Mouse (Mus musculus) heart, postnatal 0 days (tissue): ENCODE measurements around the gene L3mbtl3. TPM values are rescaled to one million over a fixed set of nuclear protein-coding genes. Genes with fewer than 3 reads are reported as not detected.

Experiments
- ATAC-seq: fragments of 200-750 bp; cut with Nextera tagmentation; 2 replicates; pipeline ENCODE4 v1.8.0; 2017; ENCODE audit warnings: low read depth, moderate number of reproducible peaks, moderate library complexity; ENCODE audit not compliant: insufficient read depth
- DNase-seq: peaks from one replicate; pipeline ENCODE4 v3.0.0-alpha.2; 2016; ENCODE audit warnings: low spot score
- H3K27ac ChIP-seq: fragments of 300-500 bp; sonication (generic); 2 replicates; pipeline ENCODE4 v1.5.1; 2014; ENCODE audit warnings: low read depth, mild to moderate bottlenecking
- H3K27me3 ChIP-seq: fragments of 300-500 bp; sonication (generic); 2 replicates; pipeline ENCODE4 v1.6.1; 2014; ENCODE audit warnings: low read length, mixed read lengths; ENCODE audit not compliant: control insufficient read depth, insufficient read depth
- H3K36me3 ChIP-seq: fragments of 300-500 bp; sonication (generic); replicated peaks from 2 replicates; pipeline ENCODE4 v1.6.1; 2014; ENCODE audit warnings: low read length, mixed read lengths; ENCODE audit not compliant: control insufficient read depth, insufficient read depth
- H3K4me1 ChIP-seq: fragments of 300-500 bp; sonication (generic); 2 replicates; pipeline ENCODE4 v1.6.1; 2014; ENCODE audit warnings: antibody characterized with exemption; ENCODE audit not compliant: control insufficient read depth, insufficient read depth
- H3K4me2 ChIP-seq: fragments of 300-500 bp; sonication (generic); 2 replicates; pipeline ENCODE4 v1.6.1; 2014; ENCODE audit warnings: low read depth, mild to moderate bottlenecking, low read length, moderate library complexity
- H3K4me3 ChIP-seq: fragments of 300-500 bp; sonication (generic); 2 replicates; pipeline ENCODE4 v1.5.1; 2014; ENCODE audit warnings: low read depth, low read length
- H3K9ac ChIP-seq: fragments of 300-500 bp; sonication (generic); replicated peaks from 2 replicates; pipeline ENCODE4 v1.6.1; 2014; ENCODE audit warnings: low read depth, low read length, mixed read lengths
- H3K9me3 ChIP-seq: fragments of 300-500 bp; sonication (generic); replicated peaks from 2 replicates; pipeline ENCODE4 v1.6.1; 2016; ENCODE audit warnings: low read length; ENCODE audit not compliant: control insufficient read depth
- CTCF ChIP-seq: IDR thresholded peaks from 2 replicates; pipeline ENCODE4 v1.5.1; 2016; ENCODE audit warnings: antibody characterized with exemption, control low read depth, low read depth
- EP300 ChIP-seq: IDR thresholded peaks from 2 replicates; pipeline ENCODE4 v1.6.1; 2016; ENCODE audit warnings: antibody characterized with exemption, low read depth
- WGBS: fragments of 180-500 bp; shearing (Covaris S2); extraction: QIAGEN DNeasy Blood & Tissue Kit; methylation state at CpG from one replicate; pipeline ENCODE4 v1.1.7; 2014; 5-methylcytosine and 5-hydroxymethylcytosine counted together
- polyA plus RNA-seq: library from polyadenylated mRNA; unstranded; fragments of >200 nt; fragmentation: Nextera tagmentation; extraction: Ambion mirVana; gene quantifications from 2 replicates; pipeline ENCODE4 v1.2.1, GENCODE M21; 2015
- total RNA-seq: library from RNA; depleted of rRNA; stranded (reverse); fragments of >200 nt; gene quantifications from 2 replicates; pipeline ENCODE4 v1.2.3, GENCODE M21; 2014; ENCODE audit warnings: low replicate concordance

Gene L3mbtl3
- total and polyA plus RNA-seq, 2 experiments from 2014 or later, result 5.2 to 9.7 TPM

DNA sequence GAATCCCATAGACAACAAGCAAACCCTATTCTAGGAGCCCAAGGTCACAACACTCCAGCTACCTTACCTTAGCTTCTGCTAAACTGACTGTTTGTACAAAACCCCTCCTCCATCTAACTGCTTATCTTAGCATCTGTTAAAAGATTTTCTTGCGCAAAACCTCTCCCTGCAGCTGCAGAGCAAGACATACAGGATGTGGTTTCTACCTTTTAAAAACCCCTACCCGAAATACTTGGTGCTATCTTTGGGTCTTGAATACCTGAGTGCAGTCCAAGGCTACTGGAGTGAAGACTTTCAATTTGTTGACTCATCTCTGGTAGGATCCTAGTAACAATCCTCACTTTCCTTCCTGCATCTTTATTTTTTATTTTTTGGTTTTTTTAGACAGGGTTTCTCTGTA, 50.5 kb downstream of the L3mbtl3 start:
- no peak overlapping the region for H3K9ac ChIP-seq
- H3K9me3 ChIP-seq, result no peaks in the 10 kb centered on the region
- TF ChIP-seq CTCF (no peak), EP300 (no peak)
- H3K27ac ChIP-seq, result peak overlapping the region; percentile 43; the same call in 1 of the 2 replicates
- no peak overlapping the region for H3K4me3 ChIP-seq
- no peak overlapping the region for H3K4me2 ChIP-seq
- H3K36me3 ChIP-seq, result 0 out of 2 replicates have a peak, but pooled peaks cover 7% of the 10 kb centered on the region
- no peaks in the 10 kb centered on the region for H3K27me3 ChIP-seq
- ATAC-seq (no peak), DNase-seq (no peak)
- 75% methylated on average over 2 of the region's 2 CpGs for WGBS
- no peaks in the 10 kb centered on the region for H3K4me1 ChIP-seq

DNA sequence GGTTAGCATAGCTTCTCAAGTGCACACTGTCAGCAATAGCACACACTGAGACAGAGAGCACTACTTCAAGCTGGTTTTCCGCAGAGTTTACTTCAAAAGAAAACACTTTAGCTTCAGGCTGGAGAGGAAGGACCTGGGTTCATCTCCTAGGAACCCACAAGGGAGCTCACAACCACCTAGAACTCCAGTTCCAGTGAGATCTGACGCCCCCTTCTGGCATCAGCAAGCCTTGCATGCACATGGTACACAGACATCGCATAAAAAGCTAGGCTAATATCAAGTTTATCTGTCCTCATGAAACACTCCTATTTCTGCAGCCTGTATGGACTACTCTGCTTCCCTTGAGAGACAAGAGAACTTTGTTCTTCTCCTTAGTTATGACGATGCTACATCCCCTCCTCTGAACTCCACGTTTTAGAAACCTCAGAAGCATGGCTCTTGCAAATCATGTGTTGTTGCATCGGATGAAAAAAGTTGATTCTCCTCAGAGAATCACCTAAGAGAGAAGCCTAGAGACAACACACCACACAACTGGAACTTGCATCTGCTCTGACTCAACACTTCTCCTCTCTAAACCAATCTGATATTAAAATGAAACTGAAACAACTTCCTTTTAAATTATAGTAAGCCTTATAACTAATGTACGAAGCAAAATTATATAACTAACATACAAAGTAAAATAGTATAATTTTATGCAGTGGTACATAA, 53.3 kb downstream of the L3mbtl3 start:
- TF ChIP-seq EP300 (no peak), CTCF (peak; percentile 11; the same call in 1 of the 2 replicates)
- no peak overlapping the region for H3K4me2 ChIP-seq
- H3K4me1 ChIP-seq, result no peaks in the 10 kb centered on the region
- WGBS, result 81% methylated on average over 7 of the region's 7 CpGs
- no peak overlapping the region for H3K4me3 ChIP-seq
- H3K27ac ChIP-seq, result no peak overlapping the region
- DNase-seq (no peak), ATAC-seq (no peak)
- H3K9me3 ChIP-seq, result no peaks in the 10 kb centered on the region
- H3K36me3 ChIP-seq, result peaks cover 8% of the 10 kb centered on the region
- no peak overlapping the region for H3K9ac ChIP-seq
- no peaks in the 10 kb centered on the region for H3K27me3 ChIP-seq

DNA sequence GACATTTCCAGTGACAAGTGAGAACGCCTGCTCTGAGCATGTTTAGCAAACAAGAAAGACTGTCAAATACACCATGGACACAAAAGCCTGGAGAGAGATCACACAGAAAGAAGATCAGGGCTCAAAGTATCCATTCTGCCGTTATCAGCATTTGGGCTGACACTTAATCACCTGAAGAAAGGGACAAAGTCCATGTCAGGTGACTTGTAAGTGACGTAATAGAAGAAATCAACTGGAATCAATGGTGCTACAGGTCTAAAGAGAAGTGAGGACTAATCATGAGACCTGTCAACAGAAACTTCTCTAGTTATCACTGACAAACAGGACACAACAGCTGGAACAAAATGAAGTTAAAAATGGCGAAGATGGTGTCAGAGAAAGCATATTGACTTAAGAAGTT, 55.1 kb downstream of the L3mbtl3 start:
- ATAC-seq, result no peak
- Histone ChIP-seq H3K9ac (no peak overlapping the region), H3K27me3 (no peaks in the 10 kb centered on the region), H3K27ac (no peak overlapping the region), H3K4me3 (no peak overlapping the region), H3K36me3 (peaks cover 7% of the 10 kb centered on the region), H3K9me3 (no peaks in the 10 kb centered on the region), H3K4me2 (no peak overlapping the region), H3K4me1 (no peaks in the 10 kb centered on the region)
- WGBS, result 54% methylated on average over 4 of the region's 4 CpGs
- DNase-seq, result no peak
- TF ChIP-seq EP300, result no peak

DNA sequence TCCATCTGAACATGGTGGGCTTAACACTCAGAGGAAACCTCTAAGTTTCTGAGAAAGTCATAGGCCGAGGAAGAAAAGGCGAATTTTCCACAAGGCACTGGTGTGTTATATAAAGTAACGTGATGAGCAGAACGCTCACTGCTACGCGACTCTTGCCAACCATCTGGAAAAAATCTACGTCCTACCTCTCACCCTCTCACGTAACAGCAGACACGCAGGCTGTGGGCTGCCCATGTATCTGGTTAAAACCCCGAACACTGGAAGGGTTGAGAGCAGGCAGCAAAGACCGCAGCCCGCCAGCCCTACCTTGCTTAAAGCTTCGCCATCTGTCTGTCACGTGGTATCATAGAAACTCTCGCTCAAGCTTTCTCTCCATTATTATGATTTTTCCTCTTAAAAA, 61.4 kb downstream of the L3mbtl3 start:
- no peak overlapping the region for H3K9ac ChIP-seq
- peaks cover 54% of the 10 kb centered on the region for H3K36me3 ChIP-seq
- ATAC-seq (no peak), DNase-seq (no peak)
- H3K4me1 ChIP-seq, result no peaks in the 10 kb centered on the region
- TF ChIP-seq EP300 (no peak), CTCF (no peak)
- no peaks in the 10 kb centered on the region for H3K9me3 ChIP-seq
- 91% methylated on average over 15 of the region's 15 CpGs for WGBS
- H3K27me3 ChIP-seq, result no peaks in the 10 kb centered on the region
- H3K4me3 ChIP-seq, result no peak overlapping the region
- no peak overlapping the region for H3K27ac ChIP-seq
- no peak overlapping the region for H3K4me2 ChIP-seq

DNA sequence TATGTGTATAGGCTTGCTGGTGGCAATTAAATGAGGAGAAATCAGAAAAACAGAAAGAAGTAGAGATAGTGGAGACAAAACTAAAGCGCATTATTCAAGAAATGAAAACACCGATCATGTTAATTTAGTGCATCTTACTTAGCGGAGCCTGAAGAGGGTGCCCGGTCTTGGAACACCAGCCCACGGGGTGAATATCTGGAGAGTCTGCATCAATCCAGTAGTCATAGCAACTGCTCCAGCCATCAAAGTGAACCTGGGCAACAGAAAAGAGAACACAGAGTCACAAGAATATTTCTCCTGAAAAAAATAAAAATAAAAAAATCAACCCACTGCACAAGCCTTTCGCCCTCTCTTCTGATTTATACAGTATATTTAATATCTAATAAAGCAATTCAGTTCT, 72.3 kb downstream of the L3mbtl3 start:
- Histone ChIP-seq H3K4me1 (no peaks in the 10 kb centered on the region), H3K27ac (no peak overlapping the region), H3K36me3 (peaks cover 14% of the 10 kb centered on the region; the same call in 1 of the 2 replicates), H3K9me3 (no peaks in the 10 kb centered on the region), H3K4me3 (no peak overlapping the region), H3K27me3 (no peaks in the 10 kb centered on the region), H3K9ac (no peak overlapping the region), H3K4me2 (no peak overlapping the region)
- WGBS, result 93% methylated on average over 6 of the region's 6 CpGs
- TF ChIP-seq EP300 (no peak), CTCF (no peak)
- DNase-seq (no peak), ATAC-seq (no peak)

DNA sequence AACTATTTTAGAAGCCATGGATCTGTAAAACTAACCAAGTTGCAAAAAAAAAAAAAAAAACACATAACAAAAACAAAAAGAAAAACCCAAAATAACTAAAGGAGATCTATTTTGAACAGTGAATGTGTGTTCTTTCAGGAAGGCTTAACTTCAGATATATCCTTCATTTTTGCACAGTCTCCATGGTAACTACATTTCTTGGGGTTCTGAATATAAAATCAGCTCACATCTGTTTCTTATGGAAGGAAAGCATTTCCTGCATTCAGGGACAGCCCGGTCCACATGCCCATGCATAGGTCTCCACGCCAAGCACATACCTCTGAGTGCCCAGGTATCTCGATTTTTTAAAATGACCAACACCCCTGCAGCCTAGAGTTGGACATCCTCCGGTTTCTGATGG, 73.4 kb downstream of the L3mbtl3 start:
- ATAC-seq (no peak), DNase-seq (no peak)
- Histone ChIP-seq H3K9me3 (no peaks in the 10 kb centered on the region), H3K4me2 (no peak overlapping the region), H3K36me3 (peaks cover 7% of the 10 kb centered on the region; the same call in 1 of the 2 replicates), H3K27me3 (no peaks in the 10 kb centered on the region), H3K9ac (no peak overlapping the region), H3K4me3 (no peak overlapping the region), H3K4me1 (no peaks in the 10 kb centered on the region), H3K27ac (no peak overlapping the region)
- 87% methylated on average over 4 of the region's 4 CpGs for WGBS
- TF ChIP-seq CTCF, result no peak
- no peak for TF ChIP-seq EP300
